Mouse (Mus musculus) CD4-positive naive resting alpha-beta T cell, adult 57 days (primary cell): ENCODE measurements around the gene Gm11564. TPM values are rescaled to one million over a fixed set of nuclear protein-coding genes. Genes with fewer than 3 reads are reported as not detected.

Source experiments
- total RNA-seq: library from RNA; stranded (reverse); gene quantifications from one replicate; pipeline ENCODE4 v1.2.4, GENCODE M21; 2023

The Gm11564 gene
- total RNA-seq, result not detected

GRCm38 (mm10) chr11:99815566-99815965 is at the start of gene Gm11564:
TSS of gene Gm11564 (minus strand) at chr11:99815666.

DNA sequence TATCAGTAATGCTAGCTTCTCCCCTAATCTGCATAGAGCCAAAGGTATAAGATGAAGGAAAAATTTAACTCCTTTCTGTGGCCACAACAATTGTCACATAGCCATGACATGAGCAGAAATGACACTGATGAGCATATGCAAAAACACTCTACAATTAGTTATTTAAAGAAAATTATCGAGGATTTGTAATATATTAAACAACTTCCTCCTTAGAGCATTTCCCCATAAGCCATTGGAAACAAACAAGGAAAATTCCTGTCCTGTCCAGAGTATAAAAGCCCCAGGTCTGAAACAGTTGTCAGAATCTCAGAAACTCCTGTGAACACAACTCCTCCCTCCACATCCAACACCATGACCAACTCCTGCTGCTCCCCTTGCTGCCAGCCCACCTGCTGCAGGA is 48.7 kb upstream of the Gm11564 start, which contains the start of gene Gm11559:
Gm11559 (plus strand) TSS at position 301 of the 400 bp plus-strand sequence.

GRCm38 (mm10) chr11:99857617-99858016 is 42.2 kb upstream of the Gm11564 start, which contains the start of gene Gm11568:
TSS of gene Gm11568 (plus strand) at chr11:99857917.

GRCm38 (mm10) chr11:99851508-99851907 is 36.0 kb upstream of the Gm11564 start, which contains the start of gene Krtap4-16:
TSS of gene Krtap4-16 (minus strand) at chr11:99851608.

GRCm38 (mm10) chr11:99837966-99838365 is 22.5 kb upstream of the Gm11564 start, which contains the start of gene 2300003K06Rik:
TSS of gene 2300003K06Rik (minus strand) at chr11:99838066.

GRCm38 (mm10) chr11:99809792-99810191 is 5.7 kb downstream of the Gm11564 start, which contains the start of gene Krtap4-13:
TSS of gene Krtap4-13 (minus strand) at chr11:99809892.

GRCm38 (mm10) chr11:99804346-99804745 is 11.1 kb downstream of the Gm11564 start, which contains the start of gene Gm11554:
TSS of gene Gm11554 (minus strand) at chr11:99804446.

DNA sequence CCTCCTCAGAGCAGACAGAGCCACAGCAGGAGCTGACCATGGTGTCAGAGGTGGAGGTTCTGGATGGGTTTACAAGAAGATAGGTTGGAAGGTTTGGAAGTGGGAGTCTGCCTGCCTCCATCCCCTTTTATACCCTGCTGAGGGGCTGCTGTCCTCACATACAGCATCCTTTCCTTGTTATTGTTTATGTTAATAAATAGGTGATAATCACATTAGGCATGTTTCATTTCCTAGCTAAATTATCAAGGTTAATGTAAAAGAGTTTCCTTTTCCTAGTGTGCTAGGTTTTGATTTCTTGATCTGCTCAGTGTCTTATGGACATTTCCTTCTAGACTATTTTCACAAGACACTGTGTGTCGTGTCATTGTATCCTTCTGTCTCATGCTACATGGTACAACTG is 16.6 kb downstream of the Gm11564 start, which contains the start of gene Gm11569:
Gm11569 (minus strand) TSS at position 101 of the 400 bp plus-strand sequence.

GRCm38 (mm10) chr11:99793367-99793766 is 22.1 kb downstream of the Gm11564 start, which contains the start of gene Gm11596:
TSS of gene Gm11596 (minus strand) at chr11:99793467.

DNA sequence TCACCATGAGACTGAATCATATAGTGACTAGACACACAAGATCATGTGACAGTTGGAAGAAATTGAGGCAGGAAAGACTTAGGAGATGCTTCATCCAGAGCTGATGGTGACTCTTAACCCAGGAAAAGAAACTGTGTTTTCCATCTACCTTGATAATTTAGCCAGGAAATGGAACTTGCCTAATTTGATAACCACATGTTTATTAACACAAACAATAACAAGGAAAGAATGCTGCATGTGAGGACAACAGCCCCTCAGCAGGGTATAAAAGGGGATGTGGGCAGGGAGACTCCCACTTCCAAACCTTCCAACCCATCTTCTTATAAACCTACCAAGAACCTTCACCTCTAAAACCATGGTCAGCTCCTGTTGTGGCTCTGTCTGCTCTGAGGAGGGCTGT is 30.6 kb downstream of the Gm11564 start, which contains the start of gene Krtap4-9:
Krtap4-9 (plus strand) TSS at position 301 of the 400 bp plus-strand sequence.

DNA sequence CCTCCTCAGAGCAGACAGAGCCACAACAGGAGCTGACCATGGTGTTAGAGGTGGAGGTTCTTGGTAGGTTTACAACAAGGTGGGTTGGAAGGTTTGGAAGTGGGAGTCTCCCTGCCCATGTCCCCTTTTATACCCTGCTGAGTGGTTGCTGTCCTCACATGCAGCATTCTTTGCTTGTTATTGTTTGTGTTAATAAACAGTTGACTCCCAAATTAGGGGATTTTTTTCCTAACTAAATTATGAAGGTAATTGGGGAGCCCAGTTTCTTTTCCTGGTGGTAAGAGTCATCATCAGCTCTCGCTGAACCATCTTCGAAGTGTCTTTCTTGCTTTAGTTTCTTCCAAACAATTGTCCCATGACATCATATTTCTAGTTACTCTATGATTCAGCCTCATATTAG is 34.9 kb downstream of the Gm11564 start, which contains the start of gene Krtap4-8:
Krtap4-8 (minus strand) TSS at position 101 of the 400 bp plus-strand sequence.

DNA sequence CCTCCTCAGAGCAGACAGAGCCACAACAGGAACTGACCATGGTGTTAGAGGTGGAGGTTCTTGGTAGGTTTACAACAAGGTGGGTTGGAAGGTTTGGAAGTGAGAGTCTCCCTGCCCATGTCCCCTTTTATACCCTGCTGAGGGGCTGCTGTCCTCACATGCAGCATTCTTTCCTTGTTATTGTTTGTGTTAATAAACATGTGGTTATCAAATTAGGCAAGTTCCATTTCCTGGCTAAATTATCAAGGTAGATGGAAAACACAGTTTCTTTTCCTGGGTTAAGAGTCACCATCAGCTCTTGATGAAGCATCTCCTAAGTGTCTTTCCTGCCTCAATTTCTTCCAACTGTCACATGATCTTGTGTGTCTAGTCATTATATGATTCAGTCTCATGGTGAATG is 42.7 kb downstream of the Gm11564 start, which contains the start of gene Gm11595:
Gm11595 (minus strand) TSS at position 101 of the 400 bp plus-strand sequence.

Other genes with a start within 250 kb of the Gm11564 start
- gene Krtap3-1, start 249.0 kb downstream of the Gm11564 start, total RNA-seq, result not detected
- gene Krtap1-5, start 234.7 kb downstream of the Gm11564 start, total RNA-seq, result not detected
- gene Krtap1-4, start 232.0 kb downstream of the Gm11564 start, total RNA-seq, result not detected
- gene Krtap1-3, start 224.3 kb downstream of the Gm11564 start, total RNA-seq, result not detected
- not detected for gene Krtap9-3, start 217.6 kb downstream of the Gm11564 start, total RNA-seq
- gene Gm11938, start 212.4 kb downstream of the Gm11564 start, total RNA-seq, result not detected
- not detected for gene Gm11937, start 205.5 kb downstream of the Gm11564 start, total RNA-seq
- not detected for gene Krtap2-4, start 200.8 kb downstream of the Gm11564 start, total RNA-seq
- not detected for gene Gm11562, start 195.2 kb downstream of the Gm11564 start, total RNA-seq
- not detected for gene Krtap4-1, start 187.4 kb downstream of the Gm11564 start, total RNA-seq
- not detected for gene Krtap4-2, start 180.6 kb downstream of the Gm11564 start, total RNA-seq
- not detected for gene Krtap4-7, start 171.6 kb downstream of the Gm11564 start, total RNA-seq
- not detected for gene Gm11555, start 165.4 kb downstream of the Gm11564 start, total RNA-seq
- not detected for gene Gm11563, start 156.7 kb downstream of the Gm11564 start, total RNA-seq
- not detected for gene Krtap4-6, start 149.7 kb downstream of the Gm11564 start, total RNA-seq
- not detected for gene Gm14190, start 124.9 kb downstream of the Gm11564 start, total RNA-seq
- gene Gm14180, start 81.4 kb downstream of the Gm11564 start, total RNA-seq, result not detected
- gene Gm11595, start 42.8 kb downstream of the Gm11564 start, total RNA-seq, result not detected
- gene Krtap4-8, start 35.0 kb downstream of the Gm11564 start, total RNA-seq, result not detected
- not detected for gene Krtap4-9, start 30.5 kb downstream of the Gm11564 start, total RNA-seq
- gene Gm11596, start 22.2 kb downstream of the Gm11564 start, total RNA-seq, result not detected
- gene Gm11569, start 16.7 kb downstream of the Gm11564 start, total RNA-seq, result not detected
- not detected for gene Gm11554, start 11.2 kb downstream of the Gm11564 start, total RNA-seq
- not detected for gene Krtap4-13, start 5.8 kb downstream of the Gm11564 start, total RNA-seq
- not detected for gene 2300003K06Rik, start 22.4 kb upstream of the Gm11564 start, total RNA-seq
- gene Krtap4-16, start 35.9 kb upstream of the Gm11564 start, total RNA-seq, result not detected
- not detected for gene Gm11568, start 42.3 kb upstream of the Gm11564 start, total RNA-seq
- gene Gm11559, start 48.8 kb upstream of the Gm11564 start, total RNA-seq, result not detected
- not detected for gene Krtap9-1, start 57.7 kb upstream of the Gm11564 start, total RNA-seq
- not detected for gene Gm11567, start 63.5 kb upstream of the Gm11564 start, total RNA-seq
- not detected for gene Krtap31-1, start 92.3 kb upstream of the Gm11564 start, total RNA-seq
- not detected for gene Gm11565, start 99.1 kb upstream of the Gm11564 start, total RNA-seq
- gene Krtap31-2, start 120.6 kb upstream of the Gm11564 start, total RNA-seq, result not detected
- gene Krtap9-5, start 132.8 kb upstream of the Gm11564 start, total RNA-seq, result not detected
- gene Krtap29-1, start 163.4 kb upstream of the Gm11564 start, total RNA-seq, result not detected
- gene Krtap16-1, start 170.9 kb upstream of the Gm11564 start, total RNA-seq, result not detected
- gene Krtap17-1, start 178.3 kb upstream of the Gm11564 start, total RNA-seq, result not detected
- gene Krt33a, start 200.5 kb upstream of the Gm11564 start, total RNA-seq, result not detected
- not detected for gene Krt33b, start 214.2 kb upstream of the Gm11564 start, total RNA-seq
- gene Krt34, start 225.9 kb upstream of the Gm11564 start, total RNA-seq, result not detected
- gene Krt31, start 234.9 kb upstream of the Gm11564 start, total RNA-seq, result not detected